ENCODE assay signal across 27 mouse cellular contexts in genomic region chr6:54481390-54482112, GRCm38 (mm10). TPM values are rescaled to one million over a fixed set of nuclear protein-coding genes. Genes with fewer than 3 reads are reported as not detected.
DNase-seq lines count a peak whose midpoint lies in the region; ATAC-seq and TF ChIP-seq lines count a peak whose summit lies in the region.
"Had no signal": no experiment of that assay in that cellular context is flagged by ENCODE, and none has a peak within 500 bp of the region (broad histone marks: within the 10 kb centered on the region; RNA-seq: fewer than 3 reads in every experiment).

No protein-coding gene starts in this region.

- no peak overlapping the region for H3K27ac ChIP-seq in liver, adult 2 months (replicated peaks; ENCODE audit: insufficient read depth, low read depth, low read length)
- H3K27ac ChIP-seq in liver, embryonic 11.5 days (ENCODE audit: low read depth, low read length), result no peak overlapping the region
- H3K27ac ChIP-seq in intestine, embryonic 16.5 days (ENCODE audit: low read length), result peak overlapping the region; percentile 14
- H3K27ac ChIP-seq in small intestine, adult 2 months (ENCODE audit: insufficient read depth, low read depth, low read length), result peak overlapping the region; percentile 66
- H3K27ac ChIP-seq in midbrain, embryonic 15.5 days, result no peak overlapping the region
- H3K27ac ChIP-seq: embryonic facial prominence, embryonic 13.5 days; embryonic facial prominence, embryonic 15.5 days; forebrain, embryonic 10.5 days; forebrain, embryonic 12.5 days had no signal

- no peak overlapping the region for H3K9ac ChIP-seq in liver, adult 2 months (ENCODE audit: low read depth, low read length)
- H3K9ac ChIP-seq in liver, embryonic 11.5 days (ENCODE audit: low read depth, low read length), result no peak overlapping the region
- H3K9ac ChIP-seq in intestine, embryonic 16.5 days (ENCODE audit: low read depth, low read length), result no peak overlapping the region
- no peak overlapping the region for H3K9ac ChIP-seq in midbrain, embryonic 15.5 days
- H3K9ac ChIP-seq: embryonic facial prominence, embryonic 13.5 days; embryonic facial prominence, embryonic 15.5 days; forebrain, embryonic 12.5 days had no signal

- no peaks in the 10 kb centered on the region for H3K4me1 ChIP-seq in liver, adult 2 months (ENCODE audit: control insufficient read depth, insufficient read depth, low read length)
- no peaks in the 10 kb centered on the region for H3K4me1 ChIP-seq in liver, embryonic 11.5 days (replicated peaks; ENCODE audit: control insufficient read depth, insufficient read depth, low read length)
- peaks cover 12% of the 10 kb centered on the region for H3K4me1 ChIP-seq in intestine, embryonic 16.5 days (ENCODE audit: control insufficient read depth, insufficient read depth, low read length)
- H3K4me1 ChIP-seq in small intestine, adult 2 months (ENCODE audit: control insufficient read depth, insufficient read depth, insufficient read length, low read length), result peaks cover 9% of the 10 kb centered on the region; the same call in 1 of the 2 replicates
- H3K4me1 ChIP-seq in midbrain, embryonic 15.5 days, result peaks cover 28% of the 10 kb centered on the region

- no peaks in the 10 kb centered on the region for H3K9me3 ChIP-seq in liver, embryonic 11.5 days (ENCODE audit: control insufficient read depth, low read length)
- H3K9me3 ChIP-seq in intestine, embryonic 16.5 days (ENCODE audit: control insufficient read depth, low read length), result no peaks in the 10 kb centered on the region
- no peaks in the 10 kb centered on the region for H3K9me3 ChIP-seq in midbrain, embryonic 15.5 days
- H3K9me3 ChIP-seq: embryonic facial prominence, embryonic 13.5 days; embryonic facial prominence, embryonic 15.5 days; forebrain, embryonic 10.5 days; forebrain, embryonic 12.5 days had no signal

- no peak for ATAC-seq in liver, embryonic 11.5 days (replicated peaks; ENCODE audit: low FRiP score)
- ATAC-seq in intestine, embryonic 16.5 days, result peak; percentile 68
- no peak for ATAC-seq in midbrain, embryonic 15.5 days (replicated peaks)
- ATAC-seq: CD4-positive, CD25-positive, alpha-beta regulatory T cell, adult 4 months; forebrain, embryonic 14.5 days; forebrain, embryonic 16.5 days had no signal

- 51% methylated on average over 15 of the region's 15 CpGs for WGBS in liver, adult 2 months
- 80% methylated on average over 15 of the region's 15 CpGs for WGBS in liver, embryonic 11.5 days
- 64% methylated on average over 15 of the region's 15 CpGs for WGBS in intestine, embryonic 16.5 days
- 28% methylated on average over 15 of the region's 15 CpGs for WGBS in small intestine, adult 2 months
- 86% methylated on average over 15 of the region's 15 CpGs for WGBS in midbrain, embryonic 15.5 days

- DNase-seq in liver, adult 2 months (ENCODE audit: extremely low read depth, low read depth, low spot score), result peak; percentile 41
- DNase-seq in liver, embryonic 11.5 days (ENCODE audit: low spot score), result no peak
- DNase-seq in kidney, postnatal 25 days, result no peak
- DNase-seq: adrenal gland, adult 2 months; adrenal gland, postnatal 10 days; adrenal gland, postnatal 25 days; B cell, adult 2 months; cerebellum, adult 11 months; cerebellum, adult 2 months; cerebellum, adult 9-10 months; cerebellum, postnatal 14 days; cerebellum, postnatal 36 days; embryo, embryonic 11 days had no signal

- H3K4me2 ChIP-seq in liver, embryonic 11.5 days, result no peak overlapping the region
- no peak overlapping the region for H3K4me2 ChIP-seq in intestine, embryonic 16.5 days (ENCODE audit: low read depth, low read length)
- H3K4me2 ChIP-seq in midbrain, embryonic 15.5 days, result no peak overlapping the region
- H3K4me2 ChIP-seq: embryonic facial prominence, embryonic 13.5 days; embryonic facial prominence, embryonic 15.5 days; forebrain, embryonic 12.5 days had no signal

- TF ChIP-seq POLR2A in liver, adult 2 months (IDR thresholded peaks at IDR 0.05; ENCODE audit: extremely low read depth, insufficient read depth, low read length), result no peak
- TF ChIP-seq POLR2A in small intestine, adult 2 months (IDR thresholded peaks at IDR 0.05; ENCODE audit: low read depth, low read length), result no peak

- H3K79me2 ChIP-seq in liver, adult 2 months (ENCODE audit: control insufficient read depth, insufficient read depth, low read length), result no peaks in the 10 kb centered on the region; the same call in 1 of the 2 replicates

- no peak for TF ChIP-seq CTCF in liver, adult 2 months (IDR thresholded peaks at IDR 0.05; ENCODE audit: low read depth, low read length)
- no peak for TF ChIP-seq CTCF in small intestine, adult 2 months (IDR thresholded peaks at IDR 0.05; ENCODE audit: extremely low read depth, insufficient read length, insufficient replicate concordance, low read depth, low read length)

- no peaks in the 10 kb centered on the region for H3K27me3 ChIP-seq in liver, adult 2 months (ENCODE audit: control insufficient read depth, insufficient read depth, low read length)
- peaks cover 22% of the 10 kb centered on the region for H3K27me3 ChIP-seq in liver, embryonic 11.5 days (replicated peaks; ENCODE audit: control insufficient read depth, insufficient read depth, low read length)
- no peaks in the 10 kb centered on the region for H3K27me3 ChIP-seq in intestine, embryonic 16.5 days (replicated peaks; ENCODE audit: control insufficient read depth, insufficient read depth, low read length)
- H3K27me3 ChIP-seq in small intestine, adult 2 months (ENCODE audit: control insufficient read depth, insufficient read depth, low read length), result no peaks in the 10 kb centered on the region
- H3K27me3 ChIP-seq in midbrain, embryonic 15.5 days (replicated peaks), result no peaks in the 10 kb centered on the region
- H3K27me3 ChIP-seq: CH12.LX had no signal

- H3K36me3 ChIP-seq in liver, adult 2 months (ENCODE audit: control insufficient read depth, insufficient read depth, low read length), result peaks cover 4% of the 10 kb centered on the region; the same call in 1 of the 2 replicates
- H3K36me3 ChIP-seq in liver, embryonic 11.5 days (ENCODE audit: control insufficient read depth, insufficient read depth, low read length), result no peaks in the 10 kb centered on the region
- no peaks in the 10 kb centered on the region for H3K36me3 ChIP-seq in intestine, embryonic 16.5 days (ENCODE audit: control insufficient read depth, insufficient read depth, low read length)
- H3K36me3 ChIP-seq in small intestine, adult 2 months (ENCODE audit: control insufficient read depth, insufficient read depth, low read length), result 0 out of 2 replicates have a peak, but pooled peaks cover 3% of the 10 kb centered on the region
- H3K36me3 ChIP-seq in midbrain, embryonic 15.5 days (replicated peaks), result no peaks in the 10 kb centered on the region
- H3K36me3 ChIP-seq: embryonic facial prominence, embryonic 13.5 days; embryonic facial prominence, embryonic 15.5 days; forebrain, embryonic 10.5 days; forebrain, embryonic 12.5 days; G1E had no signal

- H3K4me3 ChIP-seq in liver, adult 2 months (ENCODE audit: insufficient read depth, low read depth, low read length), result no peak overlapping the region
- no peak overlapping the region for H3K4me3 ChIP-seq in liver, embryonic 11.5 days (ENCODE audit: low read depth, low read length)
- no peak overlapping the region for H3K4me3 ChIP-seq in intestine, embryonic 16.5 days (ENCODE audit: low read length)
- H3K4me3 ChIP-seq in small intestine, adult 2 months (ENCODE audit: low read depth, low read length), result no peak overlapping the region
- no peak overlapping the region for H3K4me3 ChIP-seq in midbrain, embryonic 15.5 days
- H3K4me3 ChIP-seq: embryonic facial prominence, embryonic 13.5 days; embryonic facial prominence, embryonic 15.5 days; erythroblast, embryonic 14.5 days; forebrain, embryonic 10.5 days; forebrain, embryonic 12.5 days had no signal

RNA-seq across cellular contexts. Expression of gene Wipf3, which starts 52.1 kb away (rescaled TPM):
- total RNA-seq in liver, adult 2 months (2014; rRNA removed), result 6.0 and 6.4 TPM in 2 replicates
- polyA plus RNA-seq in liver, adult 2 months (2012; rRNA removed), result 2.0 and 2.3 TPM in 2 replicates
- polyA plus RNA-seq in liver, embryonic 11.5 days (2014; fragmentation: Nextera tagmentation; extraction: Ambion mirVana), result 0.26 and 0.47 TPM in 2 replicates
- polyA plus RNA-seq in intestine, embryonic 16.5 days (2015; fragmentation: Nextera tagmentation; extraction: Ambion mirVana), result 1.7 and 1.8 TPM in 2 replicates
- 4.2 and 8.8 TPM in 2 replicates for polyA plus RNA-seq in small intestine, adult 2 months (2012; rRNA removed)
- polyA plus RNA-seq in midbrain, embryonic 15.5 days (2015; fragmentation: Nextera tagmentation; extraction: Ambion mirVana), result 4.2 and 4.3 TPM in 2 replicates
- total RNA-seq: common myeloid progenitor, adult 5-6 weeks had no signal
- polyA plus RNA-seq: CD4-positive, CD25-positive, alpha-beta regulatory T cell, adult 4 months; erythroblast, embryonic 14.5 days; G1E had no signal

Comparison
In these comparisons a context has a peak if more than half of its experiments do, and no peak if none do; other contexts are left out.
1. H3K27ac ChIP-seq: peak in intestine, embryonic 16.5 days (single experiment) and small intestine, adult 2 months (single experiment); none in liver, adult 2 months (single experiment), liver, embryonic 11.5 days (single experiment) and midbrain, embryonic 15.5 days (single experiment).